Mouse (Mus musculus) ZHBTc4 (cell line): Measurements from ENCODE around the gene Rerg.

ENCODE experiments used
- DNase-seq: peaks from one replicate; pipeline ENCODE4 v3.0.0-alpha.2; 2011; ENCODE audit warnings: low read depth, low spot score

Gene Rerg

DNA sequence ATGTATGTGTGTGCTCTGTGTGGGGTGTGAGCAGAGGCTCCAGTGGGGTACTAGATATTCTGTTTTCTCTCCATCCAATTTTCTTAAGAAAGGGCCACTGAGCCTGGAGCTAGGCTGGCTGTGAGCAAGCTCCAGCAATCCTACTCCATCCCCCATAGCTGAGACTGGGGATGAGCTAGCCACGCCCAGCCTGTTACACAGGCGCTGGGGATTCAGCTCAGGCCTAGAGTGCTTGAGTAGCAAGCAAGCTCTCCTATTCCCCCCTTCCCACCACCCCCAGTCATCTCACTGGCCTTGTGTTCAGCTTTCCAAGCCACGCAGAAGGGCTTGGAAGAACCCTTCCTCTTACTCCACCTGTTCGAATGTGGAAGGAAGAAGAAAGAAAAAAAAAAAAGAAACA, 7.2 kb downstream of the Rerg start:
- DNase-seq: peak; percentile 84

DNA sequence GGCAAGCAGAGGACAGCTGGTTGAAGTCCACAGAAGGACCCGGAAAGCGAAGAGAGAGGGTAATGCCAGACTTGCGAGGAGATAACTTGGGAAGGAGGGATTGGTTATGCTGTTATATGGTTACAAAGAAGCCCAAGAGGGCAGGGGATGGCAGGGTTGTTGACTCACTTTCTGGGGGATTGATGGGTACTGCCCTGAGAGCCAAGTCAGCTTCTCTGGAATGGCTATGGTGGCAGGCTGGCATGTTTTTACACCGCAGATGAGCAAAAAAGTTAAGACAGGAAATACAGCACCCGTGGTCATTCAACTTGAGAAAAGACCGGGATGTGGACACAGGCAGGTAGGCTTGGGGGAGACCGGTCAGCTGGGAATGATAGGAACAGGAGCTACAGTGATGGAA, 7.8 kb downstream of the Rerg start:
- no peak for DNase-seq

DNA sequence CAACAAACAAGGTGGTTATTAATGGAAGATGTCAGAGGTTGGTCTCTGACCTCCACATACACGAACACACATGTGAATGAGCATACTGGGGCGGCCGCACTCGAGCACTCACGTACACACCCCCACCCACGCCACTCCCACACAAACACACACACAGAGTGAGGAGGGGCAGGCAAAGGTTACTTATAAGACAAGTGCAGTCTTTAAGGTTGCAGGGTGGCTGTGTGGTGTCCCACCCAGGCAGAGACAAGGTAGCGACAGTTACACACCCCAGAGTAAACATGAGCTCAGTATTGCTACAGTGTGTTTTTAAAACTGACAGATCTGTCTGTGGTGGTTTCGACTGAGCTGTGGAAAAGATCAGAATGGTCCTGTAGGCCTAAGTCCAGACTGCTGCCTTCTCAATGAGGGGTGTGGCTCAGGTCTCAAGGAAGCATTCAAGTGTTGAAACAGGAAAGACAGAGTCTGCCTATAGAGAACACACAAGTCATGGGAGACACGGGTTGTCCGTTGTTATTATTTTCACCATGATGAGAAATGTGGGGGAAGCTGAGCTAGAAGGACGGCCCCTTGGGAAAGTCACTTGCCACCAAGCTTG, 8.7 kb downstream of the Rerg start:
- DNase-seq: peak; percentile 50

DNA sequence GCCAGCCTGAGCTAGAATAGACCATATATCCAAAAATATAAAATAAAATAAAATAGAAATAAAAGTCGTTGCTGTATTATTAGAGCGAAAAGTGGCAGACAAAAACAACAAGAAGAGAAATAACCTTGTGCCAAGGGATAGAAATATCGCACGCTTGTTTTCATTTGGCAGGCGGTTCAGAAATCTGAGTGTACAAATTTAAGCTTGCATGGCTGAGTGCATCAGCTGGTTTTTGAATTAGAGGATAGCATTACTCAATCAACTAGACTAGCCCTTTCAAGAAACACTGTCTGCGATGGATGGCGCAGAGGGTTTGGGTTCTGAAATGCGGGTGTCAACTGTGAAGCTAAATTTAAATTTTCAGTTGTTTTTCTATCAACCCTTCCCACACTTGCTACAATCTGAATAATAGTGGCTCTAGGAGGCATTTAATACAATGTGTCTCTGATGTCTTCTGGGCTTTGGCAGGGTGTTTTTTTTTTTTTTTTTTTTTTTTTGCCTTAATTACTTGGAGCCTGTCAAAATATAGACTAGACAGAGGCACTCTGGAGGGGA, 10.8 kb downstream of the Rerg start:
- no peak for DNase-seq

DNA sequence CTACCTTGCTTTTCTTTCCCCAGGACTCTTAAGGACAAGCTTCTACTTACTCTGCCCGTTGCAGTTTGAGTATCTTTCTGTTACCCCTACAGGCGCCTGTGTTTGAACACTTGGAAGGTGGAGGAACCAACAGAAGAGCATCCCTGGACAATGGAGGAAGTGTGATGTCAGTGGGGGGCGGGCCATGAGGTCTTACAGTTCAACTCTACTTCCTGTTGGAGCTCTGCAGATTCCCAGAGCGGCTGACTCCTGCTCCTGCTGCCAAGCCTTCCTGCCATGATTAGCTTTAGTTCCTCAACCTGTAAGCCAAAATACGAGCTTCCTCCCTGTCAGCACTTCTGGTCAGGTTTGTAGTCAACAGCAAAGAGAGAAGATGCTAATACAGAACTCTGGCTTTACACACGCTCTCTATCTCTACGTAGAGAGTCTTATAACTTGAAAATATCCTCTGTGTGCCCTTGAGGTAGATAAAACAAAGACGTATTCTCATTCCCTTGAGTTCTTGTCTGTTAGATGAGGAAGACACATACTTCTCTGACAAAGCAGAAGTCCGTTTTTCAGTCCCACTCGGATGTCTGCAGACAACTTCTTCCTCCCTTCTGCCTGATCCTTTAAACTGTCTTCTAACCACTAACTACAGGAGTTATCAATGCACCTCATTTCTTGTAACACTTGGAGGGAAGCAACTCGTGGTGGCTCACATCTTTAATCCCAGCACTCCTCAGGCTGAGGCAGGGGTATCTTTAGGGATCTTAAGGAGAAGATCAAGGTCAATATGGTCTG, 13.7 kb downstream of the Rerg start:
- DNase-seq: peak; percentile 67

DNA sequence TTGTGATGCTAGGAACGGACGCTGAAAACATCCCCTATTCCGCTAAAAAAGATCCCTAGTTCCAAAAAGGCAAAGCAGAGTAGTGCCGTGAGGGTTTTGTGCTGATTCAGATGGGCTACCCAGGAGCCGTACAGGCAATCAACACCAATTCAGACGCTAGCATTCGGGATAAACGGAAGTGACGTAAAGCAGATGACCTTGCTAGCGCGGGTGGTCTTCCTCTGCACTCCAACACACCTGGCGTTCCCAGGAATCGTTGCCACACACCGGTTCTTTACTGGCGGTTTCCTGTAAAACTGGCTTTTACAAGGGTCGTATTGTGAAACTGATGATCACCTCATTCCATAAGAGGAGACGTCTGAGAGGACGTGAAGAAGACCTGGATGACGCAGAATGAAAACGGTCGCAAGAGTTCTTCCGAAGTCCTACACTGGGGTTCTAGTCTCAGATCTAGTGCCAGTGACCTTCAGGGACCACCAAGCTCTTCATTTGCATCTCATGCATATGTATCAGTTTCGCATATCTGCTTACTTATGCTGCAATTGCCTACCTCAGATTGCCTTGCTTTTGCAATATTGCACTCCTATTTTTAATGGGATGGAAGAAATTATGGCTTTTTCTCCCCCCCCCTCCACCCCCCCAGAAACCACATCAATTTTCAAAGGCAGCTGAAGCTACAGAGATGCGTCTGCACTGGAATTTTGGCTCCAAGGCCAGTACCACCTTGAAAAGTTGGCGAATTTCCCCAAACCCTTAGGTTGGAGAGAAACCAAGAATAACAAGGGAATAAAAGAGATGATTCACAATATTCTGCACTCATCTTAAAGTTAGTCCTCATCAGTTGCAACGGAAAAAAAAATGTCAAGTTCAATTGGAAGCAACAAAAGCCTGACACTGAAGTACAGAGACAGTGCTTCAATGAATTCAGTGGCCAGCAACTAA, 14.8 kb downstream of the Rerg start:
- peak; percentile 65 for DNase-seq

DNA sequence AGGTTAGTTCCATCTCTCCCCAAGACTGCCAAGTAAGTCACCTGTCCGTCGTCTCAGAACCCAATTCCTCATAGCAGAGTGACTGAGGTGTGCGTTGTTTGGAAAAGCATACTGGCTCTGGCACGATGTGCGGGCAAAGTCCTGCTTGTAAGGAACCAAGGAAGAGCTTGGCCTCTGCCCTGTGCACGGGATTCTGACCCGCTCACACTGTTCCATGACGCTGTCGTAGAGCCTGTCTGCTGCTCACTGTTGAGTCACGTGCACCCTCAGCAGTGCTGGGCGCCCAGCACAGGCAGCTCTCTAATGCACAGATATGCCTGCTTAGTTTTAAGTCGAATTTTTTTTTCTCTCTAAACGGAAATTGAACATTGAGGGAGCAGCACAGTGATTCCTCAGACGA, 17.3 kb downstream of the Rerg start:
- DNase-seq: no peak

DNA sequence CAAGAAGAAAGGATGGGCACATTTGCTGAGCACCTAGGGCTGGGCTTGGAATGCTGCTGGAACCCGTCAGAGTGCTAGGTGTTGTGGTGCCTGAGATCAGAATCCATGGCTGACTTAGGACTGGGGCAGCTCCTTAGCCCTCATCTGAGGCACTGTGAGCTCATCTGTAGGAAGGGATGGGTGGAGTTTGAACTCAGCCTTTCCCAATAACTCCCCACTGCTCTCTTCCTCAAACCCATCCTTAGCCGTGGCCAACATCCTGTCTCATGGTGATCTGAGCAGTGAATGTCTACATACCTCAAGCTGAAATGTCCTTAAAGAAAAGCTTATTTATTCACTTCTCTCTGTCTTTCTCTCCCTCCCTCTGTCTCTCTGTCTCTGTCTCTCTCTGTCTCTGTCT, 19.3 kb downstream of the Rerg start:
- DNase-seq: no peak

DNA sequence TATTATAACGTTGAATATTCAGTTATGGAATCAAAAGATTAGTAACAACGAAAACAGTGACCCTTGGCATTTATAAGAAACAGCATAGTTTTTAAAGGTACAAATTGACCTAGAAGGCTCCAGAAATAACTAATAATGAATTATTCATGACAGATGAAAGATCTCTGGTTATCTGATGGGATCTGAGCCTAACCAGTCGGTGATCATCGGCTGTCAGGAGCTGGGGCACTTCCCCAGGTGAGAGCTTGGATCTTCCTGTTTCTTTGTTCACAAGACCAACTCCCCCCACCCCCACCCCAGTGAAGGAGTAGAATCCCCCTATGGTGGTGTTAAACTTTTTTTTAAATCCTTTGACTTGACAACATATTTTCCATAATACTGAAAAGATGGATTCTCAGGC, 20.5 kb downstream of the Rerg start:
- DNase-seq: no peak

DNA sequence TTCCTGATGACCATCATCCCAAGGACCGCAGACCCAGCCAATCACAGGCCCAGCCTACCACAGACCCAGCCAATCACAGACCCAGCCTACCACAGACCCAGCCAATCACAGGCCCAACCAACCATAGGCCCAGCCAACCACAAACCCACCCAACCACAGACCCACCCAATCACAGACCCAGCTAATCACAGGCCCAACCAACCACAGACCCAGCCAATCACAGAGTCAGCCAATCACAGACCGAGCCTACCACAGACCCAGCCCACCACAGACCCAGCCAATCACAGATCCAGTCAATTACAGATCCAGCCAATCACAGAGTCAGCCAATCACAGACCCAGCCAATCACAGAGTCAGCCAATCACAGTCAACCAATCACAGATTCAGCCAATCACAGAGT, 23.4 kb downstream of the Rerg start:
- peak; percentile 49 for DNase-seq

DNA sequence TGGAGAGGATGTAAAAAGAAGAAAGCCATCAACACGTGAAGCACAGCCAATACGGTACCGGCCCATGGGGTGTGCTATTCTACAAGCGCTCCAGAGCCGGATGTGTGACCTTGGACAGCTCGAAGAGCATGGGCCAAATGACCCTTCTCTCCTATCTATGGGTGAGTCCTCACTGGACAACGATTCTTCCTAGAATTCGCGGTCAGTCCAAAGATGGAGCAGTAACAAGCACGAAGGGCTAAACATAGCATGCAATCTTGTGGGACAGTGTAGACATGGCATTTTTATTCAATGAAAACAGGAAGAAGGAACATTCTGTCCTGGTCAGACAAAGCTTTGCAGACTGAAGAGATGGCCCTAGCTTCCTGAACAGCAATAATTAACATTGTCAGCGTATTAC, 24.7 kb downstream of the Rerg start:
- DNase-seq: no peak

DNA sequence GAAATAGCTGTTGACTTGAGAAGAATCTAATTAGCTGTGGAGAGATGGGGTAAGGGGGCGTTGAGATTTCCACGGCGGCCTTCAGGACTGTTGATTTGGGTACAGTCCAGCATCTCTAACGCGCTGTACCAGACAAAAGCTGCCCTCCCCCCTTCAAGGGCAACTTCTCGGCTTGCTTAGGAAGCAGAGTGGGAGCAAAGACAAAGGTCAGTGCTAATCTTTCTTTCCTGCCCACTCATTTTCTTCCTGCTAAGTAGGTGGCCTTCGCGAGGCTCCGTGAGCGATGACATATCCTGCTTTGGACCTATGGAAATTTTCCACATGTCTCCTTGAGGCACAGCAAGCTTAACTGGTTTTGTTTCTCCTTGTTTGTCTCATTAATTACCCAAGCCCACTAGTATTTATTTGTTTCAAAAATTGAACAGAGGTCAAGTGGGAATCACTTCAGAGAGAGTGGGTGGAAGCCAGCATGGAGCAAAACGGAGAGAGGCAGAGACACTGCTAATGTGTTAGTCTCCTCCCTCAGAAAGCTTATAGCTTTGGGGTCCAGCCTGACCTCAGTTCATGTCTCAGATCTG, 25.2 kb downstream of the Rerg start:
- no peak for DNase-seq

DNA sequence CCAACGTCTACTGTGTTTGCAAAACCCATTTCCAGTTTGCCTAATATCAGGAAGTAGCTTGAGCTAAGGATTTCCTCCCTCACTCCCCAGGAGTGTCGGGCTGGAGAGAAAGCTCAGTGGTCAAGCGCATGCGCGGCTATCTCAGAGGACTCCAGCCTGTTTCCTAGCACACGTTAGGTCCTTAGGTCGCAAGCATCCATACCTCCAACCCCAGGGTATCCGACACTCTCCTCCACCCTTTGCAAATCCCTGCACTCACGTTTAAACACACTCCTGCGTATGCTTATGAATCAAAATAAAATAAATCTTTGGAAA, 25.8 kb downstream of the Rerg start:
- peak; percentile 38 for DNase-seq

DNA sequence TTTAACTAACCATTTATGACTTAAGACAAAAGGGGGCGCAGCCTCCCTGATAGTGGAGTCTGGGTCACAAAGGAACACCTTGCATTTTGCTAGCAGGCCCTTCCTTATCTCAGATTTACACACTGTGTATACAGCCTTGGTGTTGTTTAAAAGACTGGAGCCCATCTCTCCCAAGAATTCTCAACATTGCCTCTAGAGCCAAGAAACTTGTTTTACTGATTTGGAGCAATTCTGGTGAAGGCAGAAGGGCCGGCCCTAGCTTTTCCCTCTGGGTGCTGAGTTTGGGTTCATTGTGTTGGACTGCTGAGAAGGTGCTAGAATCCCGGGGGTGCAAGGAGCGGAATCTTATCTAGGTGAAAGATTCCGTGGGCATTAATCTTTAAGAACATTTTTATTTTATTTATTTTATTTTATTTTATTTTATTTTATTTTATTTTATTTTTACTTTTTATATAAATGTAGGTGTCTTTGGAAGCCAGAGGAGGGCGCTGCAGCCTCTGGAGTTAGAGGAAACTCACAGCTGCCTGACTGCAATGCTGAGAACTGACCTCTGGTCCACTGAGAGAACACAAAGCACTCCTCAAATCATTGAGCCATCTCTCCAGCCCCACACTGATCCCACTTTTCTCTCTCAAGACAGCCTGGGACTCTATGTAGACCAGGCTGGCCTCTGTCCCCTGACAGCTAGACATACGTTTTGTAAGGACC, 26.3 kb downstream of the Rerg start:
- peak; percentile 74 for DNase-seq

DNA sequence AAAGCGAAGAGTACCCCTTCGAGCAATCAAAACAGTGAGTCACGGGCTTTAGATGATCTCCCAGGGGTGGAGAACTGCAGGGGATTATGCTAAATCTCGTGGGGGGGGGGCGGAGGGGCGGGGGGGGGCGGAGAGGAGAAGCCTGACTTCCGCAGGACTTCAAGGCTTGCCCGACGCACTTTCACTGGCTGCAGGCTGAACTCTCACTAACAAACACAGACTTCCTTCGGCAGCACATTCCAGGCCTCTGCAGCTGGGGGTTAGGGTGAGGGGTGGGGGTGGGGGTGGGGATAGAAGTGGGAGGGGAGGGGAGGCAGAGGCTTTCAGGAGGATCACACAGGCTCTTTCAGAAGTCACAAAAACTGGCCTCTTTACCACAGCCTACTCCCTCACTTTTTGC, 27.5 kb downstream of the Rerg start:
- DNase-seq: peak; percentile 75

DNA sequence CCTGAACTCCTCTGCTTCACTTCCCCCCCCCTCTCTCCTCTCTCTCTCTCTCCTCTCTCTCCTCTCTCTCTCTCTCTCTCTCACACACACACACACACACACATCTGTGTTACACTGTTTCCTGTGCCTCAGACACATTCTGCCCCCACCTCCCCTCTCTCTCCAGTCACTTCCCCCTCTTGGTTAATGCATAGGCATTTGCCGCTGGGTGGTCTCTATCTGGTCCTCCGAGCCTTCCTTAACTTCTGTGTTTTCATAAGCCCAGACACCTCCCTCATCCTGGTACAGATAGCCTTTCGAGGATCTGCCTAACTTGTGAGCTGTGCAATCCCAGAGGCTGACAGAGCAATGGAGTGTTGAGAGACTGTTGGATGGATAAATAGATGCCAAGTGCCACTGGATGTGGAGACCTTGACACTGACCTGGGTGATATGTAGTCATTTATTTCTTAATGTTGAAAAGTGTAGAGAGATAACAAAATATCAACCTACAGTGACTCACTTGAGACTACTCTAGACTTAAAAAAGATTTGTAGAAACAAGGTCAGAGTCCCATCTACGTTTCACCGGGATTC, 29.0 kb downstream of the Rerg start:
- DNase-seq: no peak

DNA sequence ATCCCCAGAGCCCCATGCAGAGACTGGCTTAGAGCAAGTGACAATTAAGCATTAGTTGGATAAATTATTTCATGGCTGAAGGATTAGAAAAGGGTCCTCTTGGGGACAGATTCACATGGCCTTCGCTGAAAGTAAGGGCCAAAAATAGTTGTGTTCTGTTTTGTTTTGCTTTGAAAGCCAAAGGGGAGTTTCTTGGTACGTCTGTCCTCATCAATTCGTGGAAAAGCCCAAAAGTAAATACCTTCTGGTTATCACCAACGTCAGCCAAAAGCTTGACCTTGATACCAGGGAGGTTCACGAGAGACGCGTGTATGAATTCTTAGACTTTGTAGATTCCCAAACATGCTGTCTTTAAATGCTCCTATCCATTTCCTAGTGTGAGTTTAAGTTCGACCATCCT, 31.5 kb downstream of the Rerg start:
- no peak for DNase-seq

DNA sequence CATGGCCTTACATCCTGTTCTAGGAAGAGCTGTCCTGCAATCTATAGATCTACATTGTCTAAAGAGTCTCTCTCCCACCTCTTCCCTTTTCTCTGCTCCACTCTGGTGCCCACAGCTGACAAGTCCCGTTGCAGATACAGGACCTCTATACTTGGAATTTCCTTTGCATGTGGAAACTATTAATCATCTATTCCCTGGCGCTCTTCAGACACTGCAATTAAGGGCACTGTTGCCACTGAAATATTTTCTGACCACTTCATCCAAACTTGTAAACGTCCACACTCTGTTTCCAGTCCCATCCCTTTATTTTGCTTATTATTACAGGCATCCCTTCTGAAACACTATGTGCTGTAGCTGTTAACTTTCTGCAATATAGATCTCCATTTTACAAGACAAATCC, 31.9 kb downstream of the Rerg start:
- no peak for DNase-seq

DNA sequence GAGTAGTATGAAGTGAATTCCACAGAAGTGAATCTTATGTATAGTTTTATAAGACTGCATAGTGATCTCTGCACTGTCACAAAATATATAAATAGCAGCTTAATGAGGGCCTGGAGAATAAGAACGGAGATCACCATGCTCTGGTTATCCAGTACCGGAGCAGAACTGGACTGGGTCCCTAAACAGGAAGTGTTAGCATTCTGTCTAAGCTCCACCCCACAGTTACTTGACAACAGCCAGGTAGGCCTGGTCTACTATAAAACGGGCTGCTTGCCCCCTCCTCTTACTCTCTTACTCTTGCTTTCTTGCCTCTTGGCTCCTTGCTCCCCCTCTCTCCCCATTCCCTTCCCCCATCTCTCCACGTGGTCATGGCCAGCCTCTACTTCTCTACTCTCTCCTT, 33.9 kb downstream of the Rerg start:
- peak; percentile 68 for DNase-seq

DNA sequence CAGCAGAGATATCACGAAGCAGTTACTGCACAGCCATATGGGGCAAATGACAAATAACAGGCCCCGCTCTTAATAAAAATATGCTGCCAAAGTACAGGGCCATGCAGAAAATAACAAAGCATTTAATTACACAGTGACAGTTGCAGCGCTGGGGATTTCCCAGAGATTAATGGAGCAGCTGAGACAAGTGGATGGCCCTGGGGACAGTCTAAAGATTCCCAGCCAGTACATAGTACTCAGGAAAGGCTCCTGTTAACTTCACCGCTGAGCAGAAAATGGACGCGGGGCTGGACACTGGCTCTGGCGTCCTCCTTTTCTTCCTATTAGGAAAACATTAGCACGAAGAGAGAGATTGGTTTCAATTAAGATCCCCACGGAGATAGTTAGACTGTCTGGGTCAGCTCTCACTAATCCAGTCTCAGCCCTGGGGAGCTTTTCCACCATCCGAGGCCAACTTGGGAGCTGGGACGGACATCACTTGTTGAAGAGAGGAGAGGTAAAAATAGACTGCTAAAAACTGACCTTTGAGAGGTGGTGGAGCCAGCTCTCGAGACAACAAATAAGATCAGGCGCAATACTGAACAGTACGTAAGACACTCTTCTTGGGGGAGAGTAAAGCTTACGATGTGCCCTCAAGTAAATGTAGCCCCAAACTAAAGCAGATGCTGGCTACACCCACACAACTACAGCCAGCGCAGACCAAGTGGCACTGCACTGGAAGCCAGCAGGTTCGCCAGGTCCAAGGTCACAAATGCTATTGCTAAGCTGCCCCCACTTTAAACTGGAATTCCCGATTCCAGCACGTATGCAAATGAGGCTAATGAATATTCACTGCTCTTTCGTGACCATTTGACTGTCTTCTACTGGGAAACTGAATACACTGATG, 34.5 kb downstream of the Rerg start:
- peak; percentile 69 for DNase-seq
